Mouse (Mus musculus): ENCODE measurements around the gene Ttbk2.

GRCm38 (mm10) chr2:120871447-120872336, 21.3 kb upstream of the Ttbk2 start:
- no peak for TF ChIP-seq CTCF (IDR thresholded peaks at IDR 0.05; ENCODE audit: extremely low read depth, insufficient read depth, low read length)
- no peak for TF ChIP-seq POLR2A (IDR thresholded peaks at IDR 0.05; ENCODE audit: extremely low read depth, insufficient read depth, low read length)

Measured in cortical plate, adult 2 months (tissue).